Mouse (Mus musculus): ENCODE measurements at regions not wholly inside any gene's neighbourhood (a gene's known extent, or its start where the extent isn't known, plus 50 kb on each side); places are given as distances from the start of the nearest gene placed in this dataset.

DNA sequence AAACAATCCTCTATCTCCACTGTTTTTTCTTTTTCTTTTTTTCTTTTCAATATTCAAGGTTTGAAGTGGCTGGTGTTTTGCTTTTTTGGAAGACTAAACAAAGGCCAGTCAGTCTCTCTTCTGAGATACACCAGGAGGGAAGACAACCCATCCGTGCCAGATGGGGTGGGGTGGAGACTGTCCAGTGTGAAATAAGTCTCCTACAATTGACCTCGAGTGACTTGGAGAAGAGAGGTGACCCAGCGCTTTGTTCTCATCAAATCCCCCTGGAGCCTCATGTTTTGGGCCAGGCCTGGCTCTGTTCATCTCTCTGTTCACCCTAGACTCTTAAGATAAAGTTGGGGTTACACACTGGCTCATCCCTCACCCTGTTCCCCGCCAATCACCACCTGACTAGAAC, 169.2 kb upstream of the Tbca start:
- no peak for ATAC-seq (ENCODE audit: low FRiP score)
- no peak overlapping the region for H3K27ac ChIP-seq
- DNase-seq (ENCODE audit: low spot score), result no peak
- peaks cover 24% of the 10 kb centered on the region for H3K27me3 ChIP-seq (ENCODE audit: control insufficient read depth, insufficient read depth, low read length)
- H3K4me1 ChIP-seq (replicated peaks; ENCODE audit: control insufficient read depth, insufficient read depth, low read length), result no peaks in the 10 kb centered on the region
- H3K9me3 ChIP-seq (ENCODE audit: control insufficient read depth, low read length), result no peaks in the 10 kb centered on the region
- H3K9ac ChIP-seq, result no peak overlapping the region
- 61% methylated on average over 4 of the region's 4 CpGs for WGBS
- no peak overlapping the region for H3K4me2 ChIP-seq (replicated peaks)
- no peaks in the 10 kb centered on the region for H3K36me3 ChIP-seq (replicated peaks; ENCODE audit: control insufficient read depth, insufficient read depth)
- H3K4me3 ChIP-seq (replicated peaks; ENCODE audit: low read length), result no peak overlapping the region

DNA sequence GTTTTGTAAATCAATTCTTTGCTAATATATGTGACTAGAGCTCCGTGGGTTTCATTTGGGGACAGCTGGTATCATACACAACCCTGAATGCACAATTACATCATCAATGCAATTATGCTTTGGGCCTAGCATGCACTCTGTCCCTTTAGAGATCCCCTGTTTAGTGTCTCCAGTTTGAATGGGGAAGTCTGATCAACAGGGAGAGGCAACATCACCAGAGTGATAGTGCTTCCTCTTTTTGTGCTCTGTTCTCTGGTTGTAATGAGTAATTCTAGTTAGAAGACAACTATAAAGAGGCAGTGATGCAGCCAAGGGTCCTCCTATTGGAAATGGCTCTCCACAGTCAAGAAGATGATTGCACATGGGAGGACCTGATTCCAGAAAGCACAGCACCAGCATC, 158.7 kb upstream of the Tbca start:
- no peak for DNase-seq (ENCODE audit: low spot score)
- no peak for ATAC-seq (ENCODE audit: low FRiP score)
- no peak overlapping the region for H3K4me2 ChIP-seq (replicated peaks)
- 77% methylated on average over 1 of the region's 1 CpGs for WGBS
- no peaks in the 10 kb centered on the region for H3K36me3 ChIP-seq (replicated peaks; ENCODE audit: control insufficient read depth, insufficient read depth)
- H3K27me3 ChIP-seq (ENCODE audit: control insufficient read depth, insufficient read depth, low read length), result peaks cover 12% of the 10 kb centered on the region; the same call in 1 of the 2 replicates
- H3K27ac ChIP-seq, result no peak overlapping the region
- no peaks in the 10 kb centered on the region for H3K9me3 ChIP-seq (ENCODE audit: control insufficient read depth, low read length)
- no peak overlapping the region for H3K9ac ChIP-seq
- no peak overlapping the region for H3K4me3 ChIP-seq (replicated peaks; ENCODE audit: low read length)
- H3K4me1 ChIP-seq (replicated peaks; ENCODE audit: control insufficient read depth, insufficient read depth, low read length), result no peaks in the 10 kb centered on the region

DNA sequence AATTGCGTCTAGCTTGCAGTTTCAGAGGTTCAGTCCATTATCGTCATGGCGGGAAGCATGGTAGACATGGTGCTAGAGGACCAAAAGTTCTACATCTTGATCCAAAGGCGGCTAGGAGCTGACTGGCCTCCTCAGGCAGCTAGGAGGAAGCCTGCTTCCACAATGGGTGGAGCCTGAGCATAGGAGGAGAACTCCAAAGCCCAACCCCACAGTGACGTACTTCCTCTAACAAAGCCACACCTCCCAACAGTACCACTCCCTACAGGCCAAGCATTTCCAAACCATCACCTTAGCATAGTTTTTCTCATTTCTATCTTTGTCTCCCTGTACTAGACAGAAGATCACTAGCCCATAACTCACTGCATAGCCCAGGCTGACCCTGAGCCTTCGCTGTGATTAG, 158.0 kb upstream of the Tbca start:
- Histone ChIP-seq H3K4me3 (replicated peaks; ENCODE audit: low read length) (no peak overlapping the region), H3K36me3 (replicated peaks; ENCODE audit: control insufficient read depth, insufficient read depth) (no peaks in the 10 kb centered on the region), H3K27ac (no peak overlapping the region), H3K27me3 (ENCODE audit: control insufficient read depth, insufficient read depth, low read length) (0 out of 2 replicates have a peak, but pooled peaks cover 9% of the 10 kb centered on the region), H3K9ac (no peak overlapping the region), H3K4me2 (replicated peaks) (no peak overlapping the region), H3K4me1 (replicated peaks; ENCODE audit: control insufficient read depth, insufficient read depth, low read length) (no peaks in the 10 kb centered on the region), H3K9me3 (ENCODE audit: control insufficient read depth, low read length) (no peaks in the 10 kb centered on the region)
- 97% methylated on average over 6 of the region's 6 CpGs for WGBS
- DNase-seq (ENCODE audit: low spot score), result no peak
- ATAC-seq (ENCODE audit: low FRiP score), result no peak

DNA sequence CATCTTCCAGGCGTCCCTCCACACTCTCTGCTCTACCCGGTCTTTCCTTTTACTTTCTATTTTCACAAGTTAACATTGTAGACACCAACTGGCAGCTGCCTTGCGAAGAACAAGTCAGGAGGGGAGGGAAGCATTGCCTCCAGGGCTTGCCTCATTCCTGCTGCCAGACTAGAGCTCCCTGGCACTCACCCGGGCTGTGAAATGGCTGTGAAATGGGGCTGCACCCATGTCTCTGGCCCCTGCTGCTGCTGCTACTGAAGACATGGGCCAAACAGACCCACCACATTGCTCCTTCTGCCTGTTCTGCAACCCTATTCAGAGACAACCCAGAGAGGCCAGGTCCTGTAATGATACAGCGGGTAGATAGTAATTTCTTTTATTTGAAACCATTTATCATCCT, 156.0 kb upstream of the Tbca start:
- no peaks in the 10 kb centered on the region for H3K36me3 ChIP-seq (replicated peaks; ENCODE audit: control insufficient read depth, insufficient read depth)
- ATAC-seq (ENCODE audit: low FRiP score) (no peak), DNase-seq (ENCODE audit: low spot score) (no peak)
- H3K4me2 ChIP-seq (replicated peaks), result no peak overlapping the region
- WGBS, result 55% methylated on average over 5 of the region's 5 CpGs
- no peak overlapping the region for H3K4me3 ChIP-seq (replicated peaks; ENCODE audit: low read length)
- no peak overlapping the region for H3K9ac ChIP-seq
- no peaks in the 10 kb centered on the region for H3K4me1 ChIP-seq (replicated peaks; ENCODE audit: control insufficient read depth, insufficient read depth, low read length)
- no peak overlapping the region for H3K27ac ChIP-seq
- no peaks in the 10 kb centered on the region for H3K9me3 ChIP-seq (ENCODE audit: control insufficient read depth, low read length)
- 0 out of 2 replicates have a peak, but pooled peaks cover 9% of the 10 kb centered on the region for H3K27me3 ChIP-seq (ENCODE audit: control insufficient read depth, insufficient read depth, low read length)

DNA sequence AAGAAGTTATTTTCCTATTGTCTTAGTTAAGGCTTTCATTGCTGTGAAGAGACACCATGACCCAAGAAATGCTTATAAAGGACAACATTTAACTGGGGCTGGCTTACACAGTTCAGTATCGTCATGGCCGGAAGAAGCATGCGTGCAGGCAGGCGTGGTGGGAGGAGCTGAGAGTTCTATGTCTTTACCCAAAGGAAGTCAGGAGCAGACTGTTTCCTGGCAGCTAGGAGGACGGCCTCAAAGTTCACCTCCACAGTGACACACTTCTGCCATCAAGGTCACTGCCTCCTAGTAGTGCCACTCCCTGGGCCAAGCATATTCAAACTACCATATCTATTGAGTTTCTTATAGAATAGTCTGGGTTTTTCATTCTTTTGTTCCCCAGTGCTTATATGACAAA, 148.4 kb upstream of the Tbca start:
- no peak overlapping the region for H3K9ac ChIP-seq
- ATAC-seq (ENCODE audit: low FRiP score) (no peak), DNase-seq (ENCODE audit: low spot score) (no peak)
- peaks cover 5% of the 10 kb centered on the region; the same call in 1 of the 2 replicates for H3K4me1 ChIP-seq (replicated peaks; ENCODE audit: control insufficient read depth, insufficient read depth, low read length)
- whole genome bisulfite sequencing, result 92% methylated on average over 5 of the region's 5 CpGs
- H3K27ac ChIP-seq, result no peak overlapping the region
- H3K4me3 ChIP-seq (replicated peaks; ENCODE audit: low read length), result no peak overlapping the region
- peaks cover 5% of the 10 kb centered on the region; the same call in 1 of the 2 replicates for H3K27me3 ChIP-seq (ENCODE audit: control insufficient read depth, insufficient read depth, low read length)
- H3K36me3 ChIP-seq (replicated peaks; ENCODE audit: control insufficient read depth, insufficient read depth), result no peaks in the 10 kb centered on the region
- no peaks in the 10 kb centered on the region for H3K9me3 ChIP-seq (ENCODE audit: control insufficient read depth, low read length)
- no peak overlapping the region for H3K4me2 ChIP-seq (replicated peaks)

DNA sequence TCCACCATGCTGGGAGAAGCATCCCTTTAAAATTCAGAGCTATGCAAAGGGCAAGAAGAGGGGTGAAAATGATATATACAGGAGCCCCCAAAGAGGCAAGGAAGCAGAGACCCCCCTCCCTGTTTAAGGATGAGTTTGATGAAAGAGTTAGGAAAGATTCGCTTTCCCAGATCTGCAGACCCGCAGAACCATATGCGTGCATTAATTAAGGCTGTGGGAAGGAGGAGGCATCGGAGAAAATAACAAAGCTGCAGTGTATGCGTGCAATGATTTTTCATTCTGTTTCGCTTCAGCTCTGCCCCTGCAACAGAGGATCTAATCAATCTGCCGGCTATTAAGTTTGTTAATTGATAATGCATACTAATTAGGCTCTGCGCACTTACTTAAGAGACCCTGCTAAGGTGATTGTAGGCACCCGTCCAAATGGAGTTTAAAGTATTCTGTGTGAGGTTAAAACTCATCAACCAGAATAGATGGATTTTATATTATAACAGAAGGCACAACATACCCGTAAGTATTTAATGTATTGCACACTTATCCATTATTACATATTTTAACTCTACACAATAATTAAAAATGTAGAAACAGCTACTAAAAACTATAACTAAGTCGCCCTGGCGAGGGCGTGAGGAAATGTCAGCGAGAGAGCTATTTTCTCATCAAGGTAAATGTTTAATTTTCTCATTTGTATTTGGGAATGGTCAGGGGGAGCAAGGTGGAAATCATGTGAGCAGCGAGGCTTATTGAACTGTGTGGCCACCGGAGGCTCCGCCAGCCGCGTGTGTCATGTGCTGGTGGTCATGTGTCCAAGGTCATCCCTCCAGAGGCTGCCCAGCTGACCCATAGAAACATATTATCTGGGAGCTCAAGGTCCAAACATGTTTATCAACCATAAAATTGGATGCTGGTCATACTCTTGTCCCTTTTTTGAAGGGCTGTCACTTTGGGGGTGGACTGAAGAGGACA, 143.2 kb upstream of the Tbca start:
- WGBS, result 48% methylated on average over 19 of the region's 19 CpGs
- peak; percentile 48; the same call in 1 of the 2 replicates for ATAC-seq (ENCODE audit: low FRiP score)
- H3K27me3 ChIP-seq (ENCODE audit: control insufficient read depth, insufficient read depth, low read length), result peaks cover 5% of the 10 kb centered on the region; the same call in 1 of the 2 replicates
- peak; percentile 36 for DNase-seq (ENCODE audit: low spot score)
- H3K4me2 ChIP-seq (replicated peaks), result peak overlapping the region; percentile 40
- no peaks in the 10 kb centered on the region for H3K36me3 ChIP-seq (replicated peaks; ENCODE audit: control insufficient read depth, insufficient read depth)
- peak overlapping the region; percentile 12; the same call in 1 of the 2 replicates for H3K4me3 ChIP-seq (replicated peaks; ENCODE audit: low read length)
- no peaks in the 10 kb centered on the region for H3K9me3 ChIP-seq (ENCODE audit: control insufficient read depth, low read length)
- H3K4me1 ChIP-seq (replicated peaks; ENCODE audit: control insufficient read depth, insufficient read depth, low read length), result peaks cover 7% of the 10 kb centered on the region; the same call in 1 of the 2 replicates
- peak overlapping the region; percentile 38; the same call in 1 of the 2 replicates for H3K27ac ChIP-seq
- H3K9ac ChIP-seq, result no peak overlapping the region

DNA sequence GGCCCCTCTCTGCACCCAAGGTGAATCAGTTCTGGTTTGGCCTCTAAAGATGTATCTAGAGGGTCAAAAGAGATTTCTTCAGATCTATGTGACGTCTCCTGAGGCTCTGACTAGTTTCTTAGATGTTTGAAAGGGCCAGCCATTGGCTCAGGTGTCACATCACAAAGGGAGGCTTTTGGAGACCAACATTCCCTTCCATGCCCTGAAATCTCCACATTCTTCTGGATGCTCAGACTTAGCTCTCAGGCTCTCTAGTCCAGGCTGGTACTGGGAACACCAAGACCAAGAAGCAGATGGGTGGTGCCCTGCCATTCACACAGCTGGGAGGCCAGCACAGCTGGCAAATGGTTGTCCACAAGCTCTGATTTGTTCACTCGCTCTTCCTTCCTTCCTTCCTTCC, 142.4 kb upstream of the Tbca start:
- H3K27me3 ChIP-seq (ENCODE audit: control insufficient read depth, insufficient read depth, low read length), result peaks cover 6% of the 10 kb centered on the region
- H3K4me3 ChIP-seq (replicated peaks; ENCODE audit: low read length), result no peak overlapping the region
- no peaks in the 10 kb centered on the region for H3K36me3 ChIP-seq (replicated peaks; ENCODE audit: control insufficient read depth, insufficient read depth)
- H3K9me3 ChIP-seq (ENCODE audit: control insufficient read depth, low read length), result no peaks in the 10 kb centered on the region
- peaks cover 7% of the 10 kb centered on the region; the same call in 1 of the 2 replicates for H3K4me1 ChIP-seq (replicated peaks; ENCODE audit: control insufficient read depth, insufficient read depth, low read length)
- 78% methylated on average over 2 of the region's 2 CpGs for WGBS
- no peak overlapping the region for H3K9ac ChIP-seq
- ATAC-seq (ENCODE audit: low FRiP score), result no peak
- DNase-seq (ENCODE audit: low spot score), result no peak
- no peak overlapping the region for H3K27ac ChIP-seq
- H3K4me2 ChIP-seq (replicated peaks), result no peak overlapping the region

DNA sequence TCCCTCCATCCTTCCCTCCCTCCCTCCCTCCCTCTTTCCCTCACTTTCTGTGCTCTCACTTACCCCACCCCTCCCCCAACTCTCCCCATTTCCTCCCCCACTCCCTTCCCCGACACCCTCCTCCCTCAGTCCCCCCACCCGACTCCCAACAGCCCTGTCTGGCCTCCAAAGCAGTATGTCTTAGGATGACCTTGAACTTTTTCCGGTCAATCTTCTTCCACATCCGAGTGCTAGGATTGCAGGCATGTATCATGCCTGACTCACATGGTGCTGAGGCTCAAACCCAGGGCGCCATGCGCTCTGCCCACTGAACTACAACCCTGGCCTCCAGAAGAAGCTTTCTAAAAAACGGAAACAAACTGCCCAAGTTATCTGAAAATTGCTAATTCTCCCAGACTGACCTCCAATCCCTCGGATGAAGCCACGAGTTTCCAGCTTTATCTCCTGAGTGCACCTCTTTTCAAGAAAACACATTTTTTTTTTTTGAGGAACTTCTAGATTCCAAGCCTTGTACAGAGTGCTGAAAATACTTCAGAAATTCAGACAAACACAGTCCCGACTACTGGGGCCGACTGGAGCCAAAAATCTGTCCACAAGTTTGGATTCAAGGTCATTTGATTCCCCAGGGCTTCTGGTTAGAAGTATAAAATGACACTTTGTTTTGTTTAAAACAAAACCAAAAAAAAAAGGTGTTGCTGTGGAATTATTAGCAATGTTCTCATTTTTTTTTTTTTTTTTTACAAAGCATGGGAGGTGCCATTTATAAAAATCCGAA, 141.7 kb upstream of the Tbca start:
- Histone ChIP-seq H3K4me3 (replicated peaks; ENCODE audit: low read length) (no peak overlapping the region), H3K27ac (no peak overlapping the region), H3K9ac (no peak overlapping the region), H3K27me3 (ENCODE audit: control insufficient read depth, insufficient read depth, low read length) (peaks cover 4% of the 10 kb centered on the region; the same call in 1 of the 2 replicates), H3K9me3 (ENCODE audit: control insufficient read depth, low read length) (no peaks in the 10 kb centered on the region), H3K36me3 (replicated peaks; ENCODE audit: control insufficient read depth, insufficient read depth) (no peaks in the 10 kb centered on the region), H3K4me2 (replicated peaks) (no peak overlapping the region), H3K4me1 (replicated peaks; ENCODE audit: control insufficient read depth, insufficient read depth, low read length) (peaks cover 7% of the 10 kb centered on the region; the same call in 1 of the 2 replicates)
- ATAC-seq (ENCODE audit: low FRiP score) (no peak), DNase-seq (ENCODE audit: low spot score) (no peak)
- 75% methylated on average over 12 of the region's 12 CpGs for WGBS

DNA sequence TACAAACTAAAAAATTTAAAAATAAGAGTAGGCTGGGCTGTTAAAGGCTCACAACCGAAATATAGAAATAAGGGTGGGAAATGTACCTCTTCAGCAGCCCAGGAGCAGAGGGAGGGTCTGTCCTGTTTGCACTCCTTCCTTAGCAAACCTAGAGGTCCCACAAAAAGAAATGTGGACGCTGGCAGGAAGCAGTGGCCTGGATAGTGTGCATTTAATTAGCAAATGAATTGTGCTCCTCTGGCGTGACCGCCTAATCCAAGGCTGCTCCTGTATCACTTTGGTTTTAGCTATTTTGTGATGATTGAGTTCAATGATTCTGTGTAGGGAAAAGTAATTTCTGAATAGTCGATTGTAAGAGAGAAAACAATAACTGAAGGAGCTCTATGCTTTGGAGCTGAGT, 141.1 kb upstream of the Tbca start:
- Histone ChIP-seq H3K36me3 (replicated peaks; ENCODE audit: control insufficient read depth, insufficient read depth) (no peaks in the 10 kb centered on the region), H3K9ac (no peak overlapping the region), H3K4me2 (replicated peaks) (no peak overlapping the region), H3K27ac (no peak overlapping the region), H3K4me3 (replicated peaks; ENCODE audit: low read length) (no peak overlapping the region), H3K9me3 (ENCODE audit: control insufficient read depth, low read length) (no peaks in the 10 kb centered on the region), H3K4me1 (replicated peaks; ENCODE audit: control insufficient read depth, insufficient read depth, low read length) (peaks cover 7% of the 10 kb centered on the region; the same call in 1 of the 2 replicates), H3K27me3 (ENCODE audit: control insufficient read depth, insufficient read depth, low read length) (peaks cover 4% of the 10 kb centered on the region; the same call in 1 of the 2 replicates)
- DNase-seq (ENCODE audit: low spot score) (no peak), ATAC-seq (ENCODE audit: low FRiP score) (no peak)
- WGBS, result 36% methylated on average over 5 of the region's 5 CpGs

Measured in hindbrain, embryonic 14.5 days (tissue).